Mouse (Mus musculus) skeletal muscle tissue, postnatal 0 days (tissue): ENCODE results near the gene Dnah3. TPM values are rescaled to one million over a fixed set of nuclear protein-coding genes. Genes with fewer than 3 reads are reported as not detected.

Experiments used
- polyA plus RNA-seq: library from polyadenylated mRNA; unstranded; fragments of >200 nt; fragmentation: Nextera tagmentation; extraction: Ambion mirVana; gene quantifications from 2 replicates; pipeline ENCODE4 v1.2.1, GENCODE M21; 2015

The Dnah3 gene
- not detected in 2 replicates for polyA plus RNA-seq

GRCm38 (mm10) chr7:120095180-120095579 is at the start of gene Dnah3:
Dnah3 (minus strand) TSS chr7:120095280.

GRCm38 (mm10) chr7:120102164-120102972 is 7.3 kb upstream of the Dnah3 start, which contains the start of gene Tmem159:
Tmem159 (plus strand) TSS chr7:120102353.

GRCm38 (mm10) chr7:119895639-119896512 is 199.2 kb downstream of the Dnah3 start, which contains the start of the genes Lyrm1 and Dcun1d3:
Lyrm1 (plus strand) TSS chr7:119895861.
Dcun1d3 (minus strand) TSS chr7:119896298.

Other genes starting within 250 kb of the Dnah3 start
- 8.6 and 10.5 TPM in 2 replicates for gene Lyrm1, start 199.4 kb downstream of the Dnah3 start, polyA plus RNA-seq
- gene Dcun1d3, start 199.0 kb downstream of the Dnah3 start, polyA plus RNA-seq = 6.4 and 8.4 TPM in 2 replicates
- 15.6 and 17.1 TPM in 2 replicates for gene Tmem159, start 7.1 kb upstream of the Dnah3 start, polyA plus RNA-seq
- 1.5 and 1.7 TPM in 2 replicates for gene Zp2, start 50.0 kb upstream of the Dnah3 start, polyA plus RNA-seq
- not detected in 2 replicates for gene Anks4b, start 78.6 kb upstream of the Dnah3 start, polyA plus RNA-seq
- gene Crym, start 106.8 kb upstream of the Dnah3 start, polyA plus RNA-seq = 37.6 and 42.5 TPM in 2 replicates
- 0.10 and 0.13 TPM in 2 replicates for gene Abca14, start 108.7 kb upstream of the Dnah3 start, polyA plus RNA-seq
- gene Abca15, start 233.4 kb upstream of the Dnah3 start, polyA plus RNA-seq = not detected in 2 replicates